Mouse (Mus musculus) embryonic fibroblast, embryonic 13.5 days (primary cell): ENCODE measurements at regions not wholly inside any gene's neighbourhood (a gene's known extent, or its start where the extent isn't known, plus 50 kb on each side); places are given as distances from the start of the nearest gene placed in this dataset.

ENCODE experiments used
- CTCF ChIP-seq: IDR thresholded peaks from 2 replicates; pipeline ENCODE4 v1.5.1; 2011; ENCODE audit warnings: mild to moderate bottlenecking, control low read depth, low read length, moderate library complexity, borderline replicate concordance; ENCODE audit not compliant: insufficient read depth
- POLR2A ChIP-seq: IDR thresholded peaks from 2 replicates; pipeline ENCODE4 v1.6.1; 2011; ENCODE audit warnings: low read depth, mild to moderate bottlenecking, control low read depth, low read length, moderate library complexity

DNA sequence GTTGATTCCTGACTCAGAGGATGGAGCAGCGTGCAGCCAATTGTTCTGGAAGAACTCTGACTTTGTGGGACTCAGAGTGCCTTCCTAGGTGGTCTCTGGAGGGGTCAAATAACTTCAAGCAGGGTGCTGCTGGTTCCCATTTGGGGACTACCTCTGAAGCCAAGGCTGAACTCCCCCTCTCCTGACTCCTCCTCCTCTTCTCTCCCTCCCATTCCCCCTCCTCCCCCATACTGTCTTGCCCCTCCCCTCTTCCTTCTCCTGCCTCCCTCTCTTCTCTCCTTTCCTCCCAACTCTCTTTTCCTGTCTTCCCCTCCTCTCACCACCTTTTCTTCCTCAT lies 632.1 kb downstream of the Zfp706 start:
- TF ChIP-seq POLR2A: no peak
- no peak for TF ChIP-seq CTCF
